ENCODE assay signal across 11 mouse cellular contexts in the genomic region with DNA sequence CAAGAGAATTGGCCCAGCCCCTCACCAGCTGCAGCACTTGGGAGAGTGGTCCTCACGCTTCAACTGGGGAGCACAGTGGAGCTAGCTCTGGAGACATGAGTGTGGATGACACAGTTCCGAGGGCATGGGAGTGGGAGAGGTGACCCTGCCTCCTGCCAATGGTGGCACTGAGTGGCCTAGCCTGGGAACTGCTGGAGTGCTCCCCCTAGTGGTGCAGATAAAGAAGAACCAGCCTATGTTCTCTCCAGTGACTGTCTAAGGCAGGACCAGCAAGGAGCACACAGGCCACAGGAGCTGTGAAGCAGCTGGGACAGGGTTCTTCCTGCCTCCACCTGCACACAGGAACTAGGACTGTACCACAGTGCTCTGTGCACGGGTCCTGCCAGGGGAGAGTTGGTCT. TPM values are rescaled to one million over a fixed set of nuclear protein-coding genes. Genes with fewer than 3 reads are reported as not detected.
DNase-seq lines count a peak whose midpoint lies in the region; ATAC-seq and TF ChIP-seq lines count a peak whose summit lies in the region.
"Had no signal": no experiment of that assay in that cellular context is flagged by ENCODE, and none has a peak within 500 bp of the region (broad histone marks: within the 10 kb centered on the region; RNA-seq: fewer than 3 reads in every experiment).

No protein-coding gene starts in this region.

- WGBS in lung, postnatal 0 days, result 79% methylated on average over 3 of the region's 3 CpGs
- 66% methylated on average over 3 of the region's 3 CpGs for WGBS in embryonic facial prominence, embryonic 11.5 days

- no peaks in the 10 kb centered on the region for H3K36me3 ChIP-seq in lung, postnatal 0 days (ENCODE audit: insufficient read depth, low read length)
- H3K36me3 ChIP-seq in embryonic facial prominence, embryonic 11.5 days (replicated peaks; ENCODE audit: control insufficient read depth, insufficient read depth, low read depth, low read length), result no peaks in the 10 kb centered on the region
- H3K36me3 ChIP-seq: embryonic facial prominence, embryonic 15.5 days had no signal

- no peak overlapping the region for H3K27ac ChIP-seq in gastrocnemius, adult 2 months
- no peak overlapping the region for H3K27ac ChIP-seq in lung, postnatal 0 days (ENCODE audit: low read length)
- H3K27ac ChIP-seq in embryonic facial prominence, embryonic 11.5 days (replicated peaks; ENCODE audit: low read depth, low read length), result no peak overlapping the region
- H3K27ac ChIP-seq: embryonic facial prominence, embryonic 15.5 days had no signal

- no peaks in the 10 kb centered on the region for H3K27me3 ChIP-seq in lung, postnatal 0 days (replicated peaks; ENCODE audit: insufficient read depth, low read length)
- H3K27me3 ChIP-seq in embryonic facial prominence, embryonic 11.5 days (ENCODE audit: control insufficient read depth, insufficient read depth, low read length), result no peaks in the 10 kb centered on the region
- H3K27me3 ChIP-seq: embryonic facial prominence, embryonic 15.5 days had no signal

- peak; percentile 35 for TF ChIP-seq CTCF in gastrocnemius, adult 2 months (IDR thresholded peaks at IDR 0.05)
- peak; percentile 59 for TF ChIP-seq CTCF in lung, postnatal 0 days (IDR thresholded peaks at IDR 0.05)

- H3K4me1 ChIP-seq in lung, postnatal 0 days (ENCODE audit: insufficient read depth, low read depth, low read length), result no peaks in the 10 kb centered on the region
- no peaks in the 10 kb centered on the region for H3K4me1 ChIP-seq in embryonic facial prominence, embryonic 11.5 days (ENCODE audit: control insufficient read depth, insufficient read depth, low read length)
- H3K4me1 ChIP-seq: embryonic facial prominence, embryonic 15.5 days had no signal

- no peak overlapping the region for H3K9ac ChIP-seq in lung, postnatal 0 days (replicated peaks; ENCODE audit: low read depth)
- H3K9ac ChIP-seq in embryonic facial prominence, embryonic 11.5 days (replicated peaks; ENCODE audit: low read length), result no peak overlapping the region
- H3K9ac ChIP-seq: embryonic facial prominence, embryonic 15.5 days had no signal

- DNase-seq in gastrocnemius, adult 2 months, result no peak
- no peak for DNase-seq in gastrocnemius, adult 18-20 months (ENCODE audit: low spot score)
- DNase-seq in lung, postnatal 0 days (ENCODE audit: low spot score), result no peak
- no peak for DNase-seq in lung, adult 18-20 months
- no peak for DNase-seq in embryonic facial prominence, embryonic 11.5 days (ENCODE audit: low spot score)
- no peak for DNase-seq in cerebellum, adult 11 months

- TF ChIP-seq EP300 in lung, postnatal 0 days (IDR thresholded peaks at IDR 0.05), result no peak

- no peaks in the 10 kb centered on the region for H3K9me3 ChIP-seq in lung, postnatal 0 days (ENCODE audit: low read length)
- no peaks in the 10 kb centered on the region for H3K9me3 ChIP-seq in embryonic facial prominence, embryonic 11.5 days (replicated peaks; ENCODE audit: control insufficient read depth, low read length)

- intact Hi-C loops in gastrocnemius, adult 2 months (cut with DNase I), result no loop called here

- no peak overlapping the region for H3K4me3 ChIP-seq in gastrocnemius, adult 2 months
- no peak overlapping the region for H3K4me3 ChIP-seq in lung, postnatal 0 days (ENCODE audit: low read depth, low read length)
- H3K4me3 ChIP-seq in embryonic facial prominence, embryonic 11.5 days (ENCODE audit: low read depth, low read length), result no peak overlapping the region
- H3K4me3 ChIP-seq: embryonic facial prominence, embryonic 15.5 days had no signal

- no peak overlapping the region for H3K4me2 ChIP-seq in lung, postnatal 0 days (replicated peaks; ENCODE audit: low read depth, low read length)
- no peak overlapping the region for H3K4me2 ChIP-seq in embryonic facial prominence, embryonic 11.5 days (ENCODE audit: low read depth, low read length)
- H3K4me2 ChIP-seq: embryonic facial prominence, embryonic 15.5 days had no signal

- ATAC-seq in lung, postnatal 0 days, result peak; percentile 16; the same call in 1 of the 2 replicates
- peak; percentile 52 for ATAC-seq in embryonic facial prominence, embryonic 11.5 days (replicated peaks; ENCODE audit: insufficient number of reproducible peaks, low FRiP score, low TSS enrichment, low read depth)
- peak; percentile 10; the same call in 1 of the 2 replicates for ATAC-seq in megakaryocyte-erythroid progenitor cell, adult 5-6 weeks (replicated peaks; ENCODE audit: low FRiP score, low TSS enrichment, poor library complexity, severe bottlenecking)
- no peak for ATAC-seq in inflammation-experienced regulatory T-cells, adult 6 months

RNA-seq across cellular contexts. Expression of a gene that starts 40.5 kb away (rescaled TPM):
- not detected for total RNA-seq in gastrocnemius, adult 2 months (2021)
- not detected for total RNA-seq in gastrocnemius, adult 18-20 months (2021)
- polyA plus RNA-seq in lung, postnatal 0 days (2015; fragmentation: Nextera tagmentation; extraction: Ambion mirVana), result not detected in 2 replicates
- not detected in 2 replicates for polyA plus RNA-seq in embryonic facial prominence, embryonic 11.5 days (2014; fragmentation: Nextera tagmentation; extraction: Ambion mirVana)
- not detected in 2 replicates for total RNA-seq in megakaryocyte-erythroid progenitor cell, adult 5-6 weeks (2014; fragmentation: Nextera tagmentation)
- total RNA-seq in megakaryocyte-erythroid progenitor cell, adult 5-6 weeks (2017), result not detected in 2 replicates
- not detected for polyA plus RNA-seq in inflammation-experienced regulatory T-cells, adult 6 months (2017; shearing (Covaris generic))
- total RNA-seq: MEL had no signal
- polyA plus RNA-seq: embryonic facial prominence, embryonic 15.5 days had no signal

RNA-seq across cellular contexts. Expression of a gene that starts 40.7 kb away (rescaled TPM):
- not detected for total RNA-seq in gastrocnemius, adult 2 months (2021)
- not detected for total RNA-seq in gastrocnemius, adult 18-20 months (2021)
- not detected in 2 replicates for polyA plus RNA-seq in lung, postnatal 0 days (2015; fragmentation: Nextera tagmentation; extraction: Ambion mirVana)
- not detected in 2 replicates for polyA plus RNA-seq in embryonic facial prominence, embryonic 11.5 days (2014; fragmentation: Nextera tagmentation; extraction: Ambion mirVana)
- not detected in 2 replicates for total RNA-seq in megakaryocyte-erythroid progenitor cell, adult 5-6 weeks (2014; fragmentation: Nextera tagmentation)
- not detected in 2 replicates for total RNA-seq in megakaryocyte-erythroid progenitor cell, adult 5-6 weeks (2017)
- polyA plus RNA-seq in inflammation-experienced regulatory T-cells, adult 6 months (2017; shearing (Covaris generic)), result not detected
- total RNA-seq: layer of hippocampus, postnatal 25 days; MEL had no signal
- polyA plus RNA-seq: embryonic facial prominence, embryonic 15.5 days had no signal
